Mouse (Mus musculus) cerebellum, postnatal 14 days (tissue): Measurements from ENCODE around the gene Pank2.
"Not testable (repeated sequence)": the region's sequence is repeated elsewhere in the genome, so short reads cannot be mapped to it uniquely, and the experiment has no call there.

Experiments used
- DNase-seq, 2 experiments: peaks; one replicate each; pipeline ENCODE4 v3.0.0; 2021; ENCODE audit warnings: mixed read lengths in 2 of 2

The Pank2 gene

GRCm38 (mm10) chr2:131262213-131262672 is at the start of gene Pank2:
Gene Pank2 (plus strand): TSS chr2:131262495.
- peak; percentile 98 for DNase-seq

GRCm38 (mm10) chr2:131213773-131214172 is 48.5 kb upstream of the Pank2 start:
- DNase-seq, result no peak

GRCm38 (mm10) chr2:131215941-131216858 is 46.1 kb upstream of the Pank2 start:
- no peak for DNase-seq

DNA sequence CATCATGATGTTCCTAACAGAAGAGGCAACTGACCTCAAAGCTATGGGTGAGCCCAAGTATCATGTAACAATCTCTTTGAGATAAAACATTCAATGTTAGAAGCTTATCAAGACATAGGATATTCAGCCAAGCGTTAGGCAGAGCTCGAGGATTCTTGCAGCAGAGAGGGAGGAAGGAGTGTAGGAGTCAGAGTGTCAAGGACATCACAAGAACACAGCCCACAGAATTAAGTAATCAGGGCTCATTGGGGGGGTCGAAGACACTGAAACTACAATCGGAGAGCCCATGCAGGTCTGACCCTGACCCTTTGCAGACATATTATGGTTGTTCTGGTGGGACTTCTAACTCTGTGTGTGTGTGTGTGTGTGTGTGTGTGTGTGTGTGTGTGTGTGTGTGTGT is 42.3 kb upstream of the Pank2 start:
- DNase-seq, result no peak

GRCm38 (mm10) chr2:131221853-131222515 is 40.3 kb upstream of the Pank2 start:
- no peak for DNase-seq

DNA sequence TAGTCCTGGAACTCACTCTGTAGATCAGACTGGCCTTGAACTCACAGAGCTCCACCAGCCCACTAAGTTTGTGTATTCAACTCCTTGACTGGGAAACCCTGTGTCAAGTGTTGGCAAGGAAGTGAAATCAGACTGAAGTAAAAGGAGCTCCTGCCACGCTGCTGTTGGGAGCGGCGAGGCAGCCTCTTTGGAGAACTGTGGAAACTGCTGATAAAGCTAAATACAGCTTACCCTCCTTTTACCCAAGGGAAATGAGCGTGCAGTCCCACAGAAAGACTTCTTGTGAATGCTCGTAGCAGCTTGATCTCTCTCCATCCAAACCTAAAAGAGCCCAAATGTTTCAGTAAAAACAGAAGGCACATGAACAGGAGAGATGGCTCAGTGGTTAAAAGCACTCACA is 39.7 kb upstream of the Pank2 start:
- no peak for DNase-seq

- no peak for DNase-seq
Measured at GRCm38 (mm10) chr2:131223569-131223968, 38.7 kb upstream of the Pank2 start.

GRCm38 (mm10) chr2:131225178-131225577 is 37.1 kb upstream of the Pank2 start:
- no peak for DNase-seq

- DNase-seq, result not testable (repeated sequence)
Measured at GRCm38 (mm10) chr2:131226669-131227068, 35.6 kb upstream of the Pank2 start.

- DNase-seq, result no peak
Measured at GRCm38 (mm10) chr2:131227243-131227642, 35.1 kb upstream of the Pank2 start.

GRCm38 (mm10) chr2:131232558-131232957 is 29.7 kb upstream of the Pank2 start:
- no peak for DNase-seq

DNA sequence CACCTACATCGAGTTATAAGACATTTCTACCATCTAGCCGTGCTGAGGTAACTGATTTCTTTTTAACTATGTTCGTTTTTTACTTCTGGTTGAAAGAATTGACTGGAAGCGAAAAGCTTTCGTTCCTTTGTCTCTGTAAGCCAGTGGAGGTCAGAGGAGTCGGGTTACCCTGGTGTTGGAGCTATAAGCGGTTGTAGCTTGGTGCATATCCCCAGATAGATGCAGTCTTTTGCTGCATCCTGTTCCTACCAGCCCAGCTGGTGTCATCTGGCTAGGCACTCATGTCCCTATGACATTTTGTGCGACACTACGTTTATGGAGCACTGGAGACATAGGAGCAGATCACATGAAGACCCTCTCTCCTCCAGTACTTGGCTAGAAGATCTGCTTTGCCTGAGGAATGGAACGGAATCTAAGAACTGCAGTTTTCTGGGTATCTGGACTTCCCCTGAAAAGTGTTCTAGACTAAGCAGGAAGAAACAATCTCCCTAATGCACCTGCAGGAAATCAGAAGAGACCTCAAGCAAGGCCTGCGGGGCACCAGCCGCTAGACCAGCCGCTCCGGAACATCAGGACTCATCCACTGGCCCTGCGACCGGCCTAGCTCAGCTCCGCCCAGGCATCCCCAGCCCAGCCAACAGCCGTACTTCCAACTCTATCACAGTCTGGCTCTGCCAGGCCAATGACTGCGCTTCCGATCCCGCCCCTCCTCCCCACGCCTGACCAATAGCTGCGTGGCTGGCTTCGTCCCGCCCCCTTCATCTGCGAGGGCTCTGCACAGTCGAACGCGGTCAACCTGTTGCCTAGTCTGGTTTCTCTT is 28.8 kb upstream of the Pank2 start, which contains the start of gene Mavs:
TSS of gene Mavs (plus strand) at position 757 of the 820 bp plus-strand sequence.
- DNase-seq, result peak; percentile 95 to 96

DNA sequence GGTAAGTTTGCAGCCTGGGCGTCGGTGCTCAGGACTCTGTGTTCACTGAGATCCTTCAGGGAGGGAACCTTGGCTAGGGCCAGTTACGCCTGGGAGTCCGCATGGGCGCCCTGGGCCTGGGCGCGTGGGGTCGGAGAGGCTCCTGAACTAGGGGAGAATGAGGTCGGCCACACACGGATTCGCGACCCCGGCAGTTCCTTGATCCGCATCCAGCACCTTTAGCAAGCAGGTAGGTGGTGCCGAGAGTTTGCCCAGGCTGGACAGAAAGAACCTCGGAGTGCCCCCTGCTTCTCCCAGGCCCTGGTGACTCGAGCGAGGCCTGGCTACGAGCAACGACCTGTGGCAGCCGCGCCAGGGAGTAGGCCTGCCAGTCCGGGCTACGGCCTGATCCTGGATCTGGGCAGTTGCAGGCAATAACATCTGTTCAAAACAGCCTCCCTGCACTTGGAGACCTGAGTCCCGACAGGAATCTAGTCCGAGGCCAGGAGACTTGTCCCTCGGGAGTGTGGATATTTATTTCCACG is 28.1 kb upstream of the Pank2 start:
- DNase-seq, result no peak

DNA sequence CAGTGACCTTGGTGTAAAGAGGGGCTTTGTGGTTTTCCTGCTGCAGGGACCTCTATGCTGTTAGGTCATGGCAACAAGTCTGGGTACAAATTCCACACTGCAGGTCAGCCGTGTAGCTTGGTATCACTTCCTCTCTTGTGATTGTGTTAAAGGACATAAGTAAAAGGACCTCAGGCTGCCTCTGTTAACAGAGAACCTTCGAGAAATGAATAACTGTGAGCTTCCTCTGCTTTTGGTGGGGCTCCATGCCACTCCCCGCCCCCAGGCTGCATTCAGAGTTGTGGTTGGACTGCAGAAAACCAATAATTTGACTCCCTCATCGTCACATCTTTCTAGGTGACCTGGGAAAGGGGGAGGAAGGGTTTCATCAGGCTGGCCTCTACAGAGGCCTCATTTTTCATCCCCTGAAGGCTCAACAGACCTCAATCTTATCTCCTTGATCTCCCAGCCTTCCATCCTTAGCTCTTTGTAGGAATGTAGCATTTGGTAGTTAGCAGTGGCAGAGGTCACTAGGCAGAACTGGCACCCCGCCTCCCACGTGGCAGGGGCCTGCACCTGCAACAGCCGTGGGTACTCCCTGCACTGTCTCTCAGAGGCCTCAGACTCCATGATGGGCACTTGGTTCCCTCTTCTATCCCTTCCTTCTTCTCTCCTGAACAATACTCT is 27.2 kb upstream of the Pank2 start:
- DNase-seq, result no peak

DNA sequence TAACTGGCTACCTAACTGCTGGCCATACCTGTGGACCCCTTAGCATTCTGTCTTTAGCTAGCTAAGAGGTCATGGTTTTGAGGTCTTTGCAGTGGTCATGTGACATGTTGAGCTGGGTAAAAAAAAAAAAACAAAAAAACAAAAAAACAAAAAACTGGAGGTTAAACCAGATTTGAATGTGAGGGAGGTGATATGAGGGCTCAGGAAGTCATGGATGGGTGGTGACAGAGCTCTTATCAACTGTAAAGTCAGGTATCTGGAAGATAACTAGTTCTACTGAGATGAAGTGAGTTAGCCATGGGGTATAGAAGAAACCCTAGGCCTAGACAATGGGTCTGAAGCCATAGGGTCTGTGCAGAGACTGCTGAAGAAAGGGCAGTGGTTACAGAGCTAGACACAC is 20.1 kb upstream of the Pank2 start:
- no peak for DNase-seq

GRCm38 (mm10) chr2:131242929-131243328 is 19.4 kb upstream of the Pank2 start:
- no peak for DNase-seq

- DNase-seq, result peak; percentile 68 to 78
Measured at GRCm38 (mm10) chr2:131253681-131254328, 8.5 kb upstream of the Pank2 start.

DNA sequence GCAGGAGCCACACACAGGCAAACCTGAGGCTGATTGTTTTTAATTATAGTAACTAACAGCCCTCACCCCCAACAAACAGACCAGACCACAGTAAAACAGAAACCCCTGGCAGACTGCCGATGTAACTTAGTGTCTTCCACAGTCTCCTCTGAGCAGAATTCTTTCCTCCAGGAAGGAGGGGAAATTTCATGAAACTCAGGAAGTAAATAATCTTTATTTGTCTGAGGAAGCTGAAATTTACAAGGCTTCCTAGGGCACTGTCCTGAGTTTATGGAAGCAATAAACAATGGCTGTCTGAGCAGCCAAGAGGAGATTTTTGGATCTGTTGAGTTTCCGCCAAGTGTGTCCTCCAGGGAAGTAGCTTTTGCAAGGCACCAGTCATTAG is 8.0 kb upstream of the Pank2 start:
- DNase-seq, result peak in 1 of 2 experiments; percentile 24

GRCm38 (mm10) chr2:131255738-131256137 is 6.6 kb upstream of the Pank2 start:
- no peak for DNase-seq

DNA sequence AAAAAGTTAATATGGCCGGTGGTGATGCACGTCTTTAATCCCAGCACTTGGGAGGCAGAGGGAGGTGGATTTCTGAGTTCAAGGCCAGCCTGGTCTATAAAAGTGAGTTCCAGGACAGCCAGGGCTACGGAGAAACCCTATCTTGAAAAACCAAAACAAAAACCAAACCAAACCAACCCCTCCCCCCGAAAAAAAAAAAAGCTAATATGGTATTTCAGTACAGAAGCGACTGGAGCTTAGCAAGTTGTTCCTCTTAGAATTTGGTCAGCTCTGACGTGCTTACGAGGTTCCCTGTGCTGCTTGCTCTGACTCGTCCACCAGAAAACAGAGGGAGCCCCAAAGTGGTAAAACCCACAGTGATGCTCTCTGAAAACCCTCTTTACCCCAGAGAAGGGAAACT is 3.6 kb upstream of the Pank2 start:
- no peak for DNase-seq

- DNase-seq, result no peak
Measured at GRCm38 (mm10) chr2:131260544-131261307, 1.6 kb upstream of the Pank2 start.
